Mouse (Mus musculus) left cerebral cortex, postnatal 4 days (tissue): Measurements from ENCODE around the gene Tcp11l2. TPM values are rescaled to one million over a fixed set of nuclear protein-coding genes. Genes with fewer than 3 reads are reported as not detected.
A peak's percentile ranks its signal among the peaks of the same experiment; 100 is the strongest.

Experiments used
- DNase-seq: peaks from one replicate; pipeline ENCODE4 v3.0.0-alpha.2; 2022
- intact Hi-C: fragments of 180-260 bp; cut with DNase I; formaldehyde crosslinking; loops from one replicate; pipeline ENCODE4 v1.15.1; 2025
- total RNA-seq, 2 experiments: library from RNA; stranded (reverse); gene quantifications; 2 replicates each; pipeline ENCODE4 v1.2.3; 2021

The Tcp11l2 gene
- total RNA-seq, result 10 to 100 TPM; 14.2 to 15.5 TPM

GRCm38 (mm10) chr10:84576395-84577070 is at the start of gene Tcp11l2:
Gene Tcp11l2 (plus strand): TSS chr10:84576626.
- peak; percentile 92 for DNase-seq
- intact Hi-C loops, result no loop called here

DNA sequence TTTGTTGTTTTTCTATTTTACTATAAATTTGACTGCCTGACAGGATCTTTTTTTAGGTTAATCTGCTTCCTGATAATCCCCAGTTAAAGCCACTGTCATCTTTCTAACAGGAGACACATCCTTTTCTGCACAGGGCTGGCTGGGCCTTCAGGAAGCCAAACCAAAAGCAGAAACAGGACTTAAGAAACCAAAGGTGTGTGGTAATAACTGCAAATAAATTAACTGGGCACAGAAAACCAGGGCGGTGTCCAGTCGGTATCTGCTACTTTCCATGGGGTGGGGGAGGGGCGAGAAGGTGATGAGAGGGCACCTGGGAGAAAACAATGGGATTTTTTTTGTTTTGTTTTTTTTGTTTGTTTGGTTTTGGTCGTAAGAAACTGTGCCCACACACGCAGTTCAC is 49.4 kb upstream of the Tcp11l2 start:
- intact Hi-C loops, result no loop called here

GRCm38 (mm10) chr10:84527631-84528030 is 48.8 kb upstream of the Tcp11l2 start:
- intact Hi-C loops, result no loop called here
- DNase-seq, result no peak

More for the DNA sequence above, 49.4 kb upstream of the Tcp11l2 start:
- DNase-seq, result no peak

DNA sequence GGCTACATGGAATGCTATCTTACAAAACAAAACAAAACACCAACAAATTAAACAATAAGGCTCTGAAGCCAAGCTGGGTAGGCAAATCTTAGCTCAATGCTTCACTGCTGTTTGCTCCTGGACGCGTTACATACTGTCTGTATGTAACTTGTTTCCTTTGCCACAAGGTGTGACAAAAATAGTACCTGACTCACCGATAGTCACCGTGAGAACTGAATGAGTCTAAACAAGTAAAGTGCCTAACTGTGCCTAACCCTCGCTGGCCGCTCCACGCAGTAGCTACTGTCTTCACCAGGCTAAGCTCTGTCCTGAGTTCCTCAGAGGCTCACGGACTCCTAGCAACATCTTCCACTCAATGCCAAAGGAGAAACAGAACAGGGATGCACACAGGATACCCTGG is 46.0 kb upstream of the Tcp11l2 start:
- no peak for DNase-seq
- intact Hi-C loops, result loop anchor here (10.0 kb wide), 1 partner anchor 84 kb away; no protein-coding TSS in a partner anchor

DNA sequence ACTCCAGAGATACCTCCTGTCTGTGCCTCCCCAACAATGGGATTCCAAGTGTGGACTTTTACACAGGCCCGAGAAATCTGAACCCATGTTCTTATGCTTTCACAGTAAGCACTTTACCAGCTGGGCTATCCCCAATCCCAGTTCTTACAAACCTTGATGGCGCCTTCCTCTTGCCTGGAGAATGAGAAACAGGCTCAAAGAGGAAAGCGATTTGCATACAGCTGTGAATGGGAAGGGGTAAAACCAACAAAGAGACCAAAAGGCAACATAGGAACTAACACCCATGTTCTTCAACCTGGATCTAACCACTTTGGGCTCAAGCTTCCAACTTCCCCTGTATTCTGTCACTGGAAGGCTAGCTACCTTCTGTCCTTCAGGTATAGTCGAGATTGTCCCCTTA is 44.9 kb upstream of the Tcp11l2 start:
- DNase-seq, result no peak
- intact Hi-C loops, result loop anchor here (10.0 kb wide), 1 partner anchor 83 kb away; no protein-coding TSS in a partner anchor

DNA sequence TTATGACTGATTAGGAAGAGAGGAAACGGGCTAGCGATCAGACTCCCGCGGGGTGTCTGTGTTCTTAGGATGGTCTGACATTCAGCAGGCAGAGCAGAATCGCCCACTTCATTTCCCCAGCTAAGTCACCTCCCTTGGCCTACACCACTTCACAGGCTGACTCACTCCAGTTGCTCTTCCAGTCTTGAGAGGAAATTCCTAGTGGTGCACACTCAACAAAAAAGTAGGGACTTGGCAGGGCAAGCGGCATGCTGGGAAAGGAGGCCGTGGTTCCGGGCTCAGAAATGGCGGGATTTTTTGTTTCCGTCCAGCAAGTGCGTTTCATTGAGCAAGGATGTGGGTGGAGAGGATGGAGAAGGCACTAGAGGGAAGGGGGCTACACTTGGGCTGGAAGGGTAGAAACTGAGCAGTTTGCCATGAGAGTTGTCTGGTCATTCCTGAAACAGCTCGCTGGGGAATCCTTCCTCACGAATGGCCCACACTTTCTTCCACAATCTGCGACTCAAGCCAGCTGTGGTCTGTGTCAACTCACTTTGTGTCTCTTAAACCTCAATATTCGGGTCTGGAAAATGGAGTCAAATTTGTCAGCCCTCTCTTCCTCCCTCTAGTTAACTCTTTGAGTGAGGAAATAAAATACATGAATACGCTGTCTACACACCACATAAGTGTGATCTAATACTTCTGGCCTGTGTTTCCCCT is 44.1 kb upstream of the Tcp11l2 start:
- DNase-seq, result no peak
- intact Hi-C loops, result loop anchor here (10.0 kb wide), 1 partner anchor 82 kb away; no protein-coding TSS in a partner anchor

- intact Hi-C loops, result loop anchor here (10.0 kb wide), 1 partner anchor 82 kb away; no protein-coding TSS in a partner anchor
Measured at GRCm38 (mm10) chr10:84532911-84533882, 43.2 kb upstream of the Tcp11l2 start.

GRCm38 (mm10) chr10:84533912-84534671 is 42.3 kb upstream of the Tcp11l2 start, which contains the start of gene Ckap4:
Gene Ckap4 (minus strand): TSS chr10:84534062.
- peak; percentile 75 for DNase-seq
- intact Hi-C loops, result loop anchor here (10.0 kb wide), 1 partner anchor 81 kb away; no protein-coding TSS in a partner anchor

More at GRCm38 (mm10) chr10:84532911-84533882, 43.2 kb upstream of the Tcp11l2 start:
- DNase-seq, result peak; percentile 71

GRCm38 (mm10) chr10:84535458-84535857 is 41.0 kb upstream of the Tcp11l2 start:
- intact Hi-C loops, result loop anchor here (10.0 kb wide), 1 partner anchor 79 kb away; no protein-coding TSS in a partner anchor
- no peak for DNase-seq

GRCm38 (mm10) chr10:84535859-84536258 is 40.6 kb upstream of the Tcp11l2 start:
- intact Hi-C loops, result loop anchor here (10.0 kb wide), 1 partner anchor 79 kb away; no protein-coding TSS in a partner anchor
- peak; percentile 68 for DNase-seq

DNA sequence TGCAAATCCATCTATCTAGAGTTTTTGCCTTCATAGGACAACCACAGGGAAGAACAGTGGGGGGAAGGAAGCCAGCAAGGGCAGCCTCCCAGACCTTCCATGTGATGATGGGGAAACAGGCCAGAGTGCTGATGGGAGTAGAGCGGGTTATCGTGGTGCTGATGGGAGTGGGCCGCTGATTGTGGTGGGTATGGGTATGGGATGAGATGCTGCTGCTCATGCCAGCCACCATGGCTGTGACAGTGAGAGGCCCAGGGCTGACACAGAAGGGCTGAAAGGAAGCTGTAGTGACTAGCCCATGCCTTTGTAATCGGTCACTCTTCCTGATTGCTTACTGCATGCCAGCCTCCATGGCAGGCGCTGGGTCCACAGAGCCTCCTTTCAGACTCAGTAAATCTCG is 36.8 kb upstream of the Tcp11l2 start:
- intact Hi-C loops, result loop anchor here (10.0 kb wide), 1 partner anchor 75 kb away; no protein-coding TSS in a partner anchor
- DNase-seq, result no peak

DNA sequence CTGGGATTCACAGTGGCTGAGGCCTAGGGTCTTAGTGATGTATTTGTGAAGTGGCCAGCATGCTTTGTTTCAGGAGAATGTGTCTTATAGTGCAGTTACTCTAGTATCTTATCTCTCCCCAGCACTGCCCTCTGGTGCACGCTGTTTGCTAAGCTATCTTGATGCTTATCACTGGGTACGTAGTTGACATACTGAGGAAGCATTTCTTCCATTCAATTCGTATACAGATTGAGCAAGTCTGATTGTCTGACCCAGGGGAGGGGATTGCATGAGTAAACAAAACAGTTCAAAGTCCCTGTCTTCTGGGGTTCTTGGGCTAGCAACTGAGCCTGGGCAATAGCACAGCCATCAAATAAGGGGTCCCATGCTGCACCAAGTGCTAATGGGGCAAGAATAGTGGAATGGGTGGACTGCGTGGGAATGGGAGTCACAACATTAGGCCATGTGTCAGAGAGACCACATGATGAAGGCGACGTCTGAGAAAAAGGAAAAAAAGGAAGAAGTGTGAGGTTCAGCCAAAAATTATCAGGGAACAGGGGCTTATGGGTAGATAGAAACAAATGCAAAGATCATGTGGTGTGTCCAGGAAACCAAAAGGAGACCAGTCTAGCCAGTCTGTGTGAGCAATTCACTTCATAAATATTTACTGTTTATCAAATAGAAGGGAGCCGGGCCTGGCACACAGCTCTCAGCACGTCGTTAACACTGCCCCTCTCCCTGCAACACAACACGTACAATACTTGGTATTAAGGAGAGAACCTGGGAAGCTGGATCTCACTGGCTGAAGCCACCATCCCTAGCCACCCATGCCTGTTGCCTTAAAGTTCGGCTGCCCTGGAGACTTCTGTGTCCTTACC is 33.4 kb upstream of the Tcp11l2 start:
- DNase-seq, result no peak
- intact Hi-C loops, result no loop called here

- DNase-seq, result no peak
- intact Hi-C loops, result no loop called here
Measured at GRCm38 (mm10) chr10:84544841-84545610, 31.4 kb upstream of the Tcp11l2 start.

DNA sequence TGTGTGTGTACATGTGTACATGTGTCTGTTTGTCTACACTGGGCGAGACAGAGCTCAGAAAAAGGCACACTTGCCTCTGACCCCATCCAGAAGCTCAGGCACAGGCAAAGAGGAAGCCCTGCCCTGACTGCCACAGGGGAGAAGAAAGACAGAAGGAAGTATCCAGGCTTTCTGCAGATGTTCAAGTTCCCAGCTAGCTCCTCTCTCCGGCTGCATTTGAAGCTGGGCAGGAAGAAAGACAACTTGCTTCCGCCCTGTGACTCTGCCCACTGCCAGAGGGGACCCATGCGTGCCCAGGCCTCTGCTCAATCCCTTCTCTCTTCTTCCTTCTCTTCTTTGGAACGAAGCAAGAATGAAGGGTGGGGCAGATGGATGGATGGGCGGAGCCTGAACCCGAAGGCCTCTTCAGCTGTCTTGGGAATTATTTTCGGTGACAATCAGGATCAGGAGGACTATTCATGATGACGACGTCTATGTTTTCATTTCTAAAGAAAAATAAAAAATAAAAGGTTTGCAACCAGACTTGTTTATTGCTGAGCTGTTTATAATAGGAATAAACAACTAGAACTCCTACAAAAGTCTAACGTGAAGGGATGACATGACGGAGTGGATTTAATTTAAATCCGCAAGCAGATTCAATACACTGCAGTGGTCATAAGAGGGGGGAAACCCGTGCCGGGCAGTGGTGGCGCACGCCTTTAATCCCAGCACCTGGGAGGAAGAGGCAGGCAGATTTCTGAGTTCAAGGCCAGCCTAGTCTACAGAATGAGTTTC is 27.1 kb upstream of the Tcp11l2 start:
- no peak for DNase-seq
- intact Hi-C loops, result no loop called here

DNA sequence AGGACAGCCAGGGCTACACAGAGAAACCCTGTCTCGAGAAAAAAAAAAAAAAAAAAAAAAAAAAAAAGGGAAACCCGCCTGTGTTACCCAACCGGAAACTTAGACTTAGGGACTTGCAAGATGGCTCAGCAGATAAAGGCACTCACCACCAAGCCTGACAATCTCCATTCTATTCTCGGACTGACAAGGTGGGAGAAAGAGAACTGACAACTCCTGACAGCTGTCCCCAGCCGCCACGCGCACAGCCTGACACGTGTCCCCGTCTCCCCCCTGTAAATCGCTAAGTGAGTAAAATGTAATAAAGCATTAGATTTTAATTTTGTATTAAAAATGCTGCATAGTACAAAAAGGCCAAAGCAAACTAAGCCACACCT is 26.5 kb upstream of the Tcp11l2 start:
- no peak for DNase-seq
- intact Hi-C loops, result no loop called here

DNA sequence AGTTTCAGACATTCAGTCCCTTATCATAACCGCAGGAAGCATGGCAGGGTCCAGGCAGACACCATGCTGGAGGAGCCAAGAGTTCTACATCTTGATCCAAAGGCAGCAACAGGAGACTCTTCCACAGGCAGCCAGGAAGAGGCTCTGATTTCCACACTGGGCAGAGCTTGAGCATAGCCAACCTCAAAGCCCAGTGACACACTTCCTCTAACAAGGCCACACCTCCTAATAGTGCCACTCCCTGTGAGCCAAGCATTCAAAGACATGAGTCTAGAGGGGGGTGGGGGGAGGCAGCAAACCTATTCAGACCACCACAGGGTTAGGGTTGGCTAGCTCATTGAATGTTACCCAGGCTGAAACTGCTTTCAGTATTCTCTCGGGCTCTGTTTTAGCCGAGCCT is 24.6 kb upstream of the Tcp11l2 start:
- intact Hi-C loops, result no loop called here
- DNase-seq, result no peak

DNA sequence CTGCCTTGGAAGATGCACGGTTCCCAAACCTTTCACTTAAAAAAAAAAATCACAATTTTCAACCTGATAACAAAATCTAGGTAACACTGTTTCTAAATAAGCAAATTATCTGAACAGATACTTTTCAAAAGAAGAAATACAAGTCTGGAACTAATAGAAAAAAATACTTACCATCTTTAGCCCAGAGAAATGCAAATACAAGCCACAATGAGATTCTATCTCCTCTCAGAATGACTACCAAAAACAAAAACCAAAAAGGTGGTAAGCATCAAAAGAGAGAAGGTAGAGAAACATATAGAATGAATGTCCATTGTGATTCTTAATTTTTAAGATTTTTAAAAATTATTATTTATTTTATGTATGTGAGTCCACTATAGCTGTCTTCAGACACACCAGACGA is 23.9 kb upstream of the Tcp11l2 start:
- no peak for DNase-seq
- intact Hi-C loops, result no loop called here
